Mouse (Mus musculus) mouse trophoblast stem cell (cell line): ENCODE results near the gene Ykt6.
"Not testable (repeated sequence)": the region's sequence is repeated elsewhere in the genome, so short reads cannot be mapped to it uniquely, and the experiment has no call there.

Source experiments
- in situ Hi-C, 2 experiments: fragments of 300-500 bp; cut with MseI, MboI; formaldehyde crosslinking; loops; 2 replicates in 1 of 2; 3 replicates in 1 of 2; pipeline ENCODE4 v1.15.1; 2025

Gene Ykt6

GRCm38 (mm10) chr11:5955546-5956276 lies at the start of gene Ykt6:
Gene Ykt6, plus strand, starts transcription at chr11:5955693.
- in situ Hi-C loops, result no loop called here

- in situ Hi-C loops, result no loop called here
Observed at GRCm38 (mm10) chr11:5905778-5906518, 49.5 kb upstream of the Ykt6 start.

GRCm38 (mm10) chr11:5907096-5907495 lies 48.4 kb upstream of the Ykt6 start:
- in situ Hi-C loops, result no loop called here

GRCm38 (mm10) chr11:5908642-5909041 lies 46.9 kb upstream of the Ykt6 start:
- in situ Hi-C loops, result no loop called here

- in situ Hi-C loops, result no loop called here
Observed at GRCm38 (mm10) chr11:5912635-5913034, 42.9 kb upstream of the Ykt6 start.

GRCm38 (mm10) chr11:5913256-5913655 lies 42.2 kb upstream of the Ykt6 start:
- in situ Hi-C loops, result no loop called here

GRCm38 (mm10) chr11:5913936-5914335 lies 41.6 kb upstream of the Ykt6 start:
- in situ Hi-C loops, result no loop called here

- in situ Hi-C loops, result no loop called here
Observed at GRCm38 (mm10) chr11:5914940-5915339, 40.6 kb upstream of the Ykt6 start.

GRCm38 (mm10) chr11:5915429-5916177 lies 39.9 kb upstream of the Ykt6 start:
- in situ Hi-C loops, result no loop called here

GRCm38 (mm10) chr11:5916178-5916548 lies 39.3 kb upstream of the Ykt6 start:
- in situ Hi-C loops, result no loop called here

- in situ Hi-C loops, result no loop called here
Observed at GRCm38 (mm10) chr11:5918111-5918510, 37.4 kb upstream of the Ykt6 start.

- in situ Hi-C loops, result no loop called here
Observed at GRCm38 (mm10) chr11:5919606-5920005, 35.9 kb upstream of the Ykt6 start.

GRCm38 (mm10) chr11:5920323-5920960 lies 35.1 kb upstream of the Ykt6 start:
- in situ Hi-C loops, result no loop called here

GRCm38 (mm10) chr11:5924699-5925098 lies 30.8 kb upstream of the Ykt6 start:
- in situ Hi-C loops, result no loop called here

GRCm38 (mm10) chr11:5926696-5927220 lies 28.7 kb upstream of the Ykt6 start:
- in situ Hi-C loops, result no loop called here

- in situ Hi-C loops, result no loop called here
Observed at GRCm38 (mm10) chr11:5930578-5930977, 24.9 kb upstream of the Ykt6 start.

- in situ Hi-C loops, result not testable (repeated sequence)
Observed at GRCm38 (mm10) chr11:5931947-5932346, 23.5 kb upstream of the Ykt6 start.

GRCm38 (mm10) chr11:5934531-5934930 lies 21.0 kb upstream of the Ykt6 start:
- in situ Hi-C loops, result not testable (repeated sequence)

- in situ Hi-C loops, result no loop called here
Observed at GRCm38 (mm10) chr11:5942966-5943365, 12.5 kb upstream of the Ykt6 start.

GRCm38 (mm10) chr11:5945096-5945495 lies 10.4 kb upstream of the Ykt6 start:
- in situ Hi-C loops, result no loop called here

GRCm38 (mm10) chr11:5947796-5948195 lies 7.7 kb upstream of the Ykt6 start:
- in situ Hi-C loops, result no loop called here
